Mouse (Mus musculus) liver, embryonic 13.5 days (tissue): ENCODE results near the gene Dtx4. TPM values are rescaled to one million over a fixed set of nuclear protein-coding genes. Genes with fewer than 3 reads are reported as not detected.

Experiments used
- ATAC-seq: fragments of 200-750 bp; cut with Nextera tagmentation; 2 replicates; pipeline ENCODE4 v1.8.0; 2017; ENCODE audit warnings: low read depth, mild to moderate bottlenecking, moderate number of reproducible peaks, moderate library complexity
- DNase-seq: peaks from one replicate; pipeline ENCODE4 v3.0.0; 2022
- H3K27ac ChIP-seq: fragments of 300-500 bp; sonication (generic); 2 replicates; pipeline ENCODE4 v1.5.1; 2015; ENCODE audit warnings: moderate library complexity, mild to moderate bottlenecking, inconsistent platforms
- H3K27me3 ChIP-seq: fragments of 300-500 bp; sonication (generic); 2 replicates; pipeline ENCODE4 v1.6.1; 2015; ENCODE audit warnings: mild to moderate bottlenecking, inconsistent platforms
- H3K36me3 ChIP-seq: fragments of 300-500 bp; sonication (generic); 2 replicates; pipeline ENCODE4 v1.6.1; 2015; ENCODE audit warnings: mild to moderate bottlenecking, inconsistent platforms
- H3K4me1 ChIP-seq: fragments of 300-500 bp; sonication (generic); replicated peaks from 2 replicates; pipeline ENCODE4 v1.6.1; 2015; ENCODE audit warnings: inconsistent platforms
- H3K4me2 ChIP-seq: fragments of 300-500 bp; sonication (generic); 2 replicates; pipeline ENCODE4 v1.6.1; 2015; ENCODE audit warnings: inconsistent platforms, mild to moderate bottlenecking, moderate library complexity
- H3K4me3 ChIP-seq: fragments of 300-500 bp; sonication (generic); replicated peaks from 2 replicates; pipeline ENCODE4 v1.5.1; 2015; ENCODE audit warnings: mild to moderate bottlenecking, inconsistent platforms
- H3K9ac ChIP-seq: fragments of 300-500 bp; sonication (generic); 2 replicates; pipeline ENCODE4 v1.6.1; 2015; ENCODE audit warnings: mild to moderate bottlenecking, inconsistent platforms
- H3K9me3 ChIP-seq: fragments of 300-500 bp; sonication (generic); replicated peaks from 2 replicates; pipeline ENCODE4 v1.6.1; 2016; ENCODE audit warnings: inconsistent platforms
- WGBS: fragments of 180-500 bp; shearing (Covaris S2); methylation state at CpG from one replicate; pipeline ENCODE4 v1.1.7; 2015; ENCODE audit not compliant: insufficient replicate concordance; 5-methylcytosine and 5-hydroxymethylcytosine counted together
- polyA plus RNA-seq: library from polyadenylated mRNA; unstranded; fragments of >200 nt; fragmentation: Nextera tagmentation; extraction: Ambion mirVana; gene quantifications from 2 replicates; pipeline ENCODE4 v1.2.1, GENCODE M21; 2015

Dtx4 gene
- polyA plus RNA-seq, 1 experiment from 2014 or later: 1.6 TPM

- no peak overlapping the region for H3K4me2 ChIP-seq
- DNase-seq: no peak
- H3K4me3 ChIP-seq: no peak overlapping the region
- H3K27me3 ChIP-seq: no peaks in the 10 kb centered on the region
- H3K36me3 ChIP-seq: no peaks in the 10 kb centered on the region
- H3K27ac ChIP-seq: no peak overlapping the region
- H3K9ac ChIP-seq: no peak overlapping the region
- no peak for ATAC-seq
- WGBS: 33% methylated on average over 1 of the region's 1 CpGs
- H3K9me3 ChIP-seq: no peaks in the 10 kb centered on the region
- no peaks in the 10 kb centered on the region for H3K4me1 ChIP-seq
Observed at GRCm38 (mm10) chr19:12439581-12439980, 61.7 kb downstream of the Dtx4 start.

DNA sequence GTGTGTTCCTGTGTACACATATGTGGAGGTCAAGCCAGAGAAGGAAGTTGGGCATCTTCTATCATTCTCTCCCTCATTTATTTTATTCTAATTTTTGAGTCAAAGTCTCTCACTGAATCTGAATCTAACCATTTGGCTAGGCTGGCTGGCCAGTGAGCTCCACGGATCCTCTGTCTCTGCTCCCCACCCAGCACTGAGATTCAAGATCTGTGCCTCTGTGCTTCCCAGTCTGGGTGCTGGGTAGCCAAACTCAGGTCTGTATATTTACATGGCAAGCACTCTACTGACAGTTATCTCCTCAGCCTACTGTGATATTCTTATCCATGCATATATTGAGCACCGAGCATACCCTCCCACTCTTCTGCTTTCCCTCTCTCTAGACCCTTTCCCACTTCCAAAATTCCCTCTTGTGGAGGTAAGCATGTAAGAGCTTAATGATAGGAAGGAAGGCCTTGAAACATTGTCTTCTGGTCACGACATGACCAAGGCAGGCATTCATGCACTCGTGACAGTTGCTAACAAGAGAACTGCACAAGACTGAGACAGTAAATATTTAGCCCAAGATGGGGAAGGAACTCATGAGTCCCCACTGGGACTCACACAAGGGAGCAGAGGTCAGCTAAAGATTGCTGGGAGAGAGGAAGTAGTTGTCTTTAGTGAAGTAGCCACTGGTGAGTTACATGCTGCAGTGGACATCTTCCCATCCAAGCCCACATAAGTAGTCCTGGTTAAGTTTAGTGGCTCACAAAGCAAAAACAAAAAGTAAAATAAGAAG lies 65.3 kb downstream of the Dtx4 start:
- DNase-seq: no peak
- no peaks in the 10 kb centered on the region for H3K36me3 ChIP-seq
- H3K27me3 ChIP-seq: no peaks in the 10 kb centered on the region
- H3K9ac ChIP-seq: no peak overlapping the region
- H3K4me3 ChIP-seq: no peak overlapping the region
- ATAC-seq: no peak
- no peaks in the 10 kb centered on the region for H3K4me1 ChIP-seq
- no peaks in the 10 kb centered on the region for H3K9me3 ChIP-seq
- H3K27ac ChIP-seq: no peak overlapping the region
- 39% methylated on average over 4 of the region's 4 CpGs for WGBS
- H3K4me2 ChIP-seq: no peak overlapping the region

- Histone ChIP-seq H3K9ac (no peak overlapping the region), H3K27me3 (no peaks in the 10 kb centered on the region), H3K9me3 (no peaks in the 10 kb centered on the region), H3K4me3 (no peak overlapping the region), H3K4me1 (no peaks in the 10 kb centered on the region), H3K27ac (no peak overlapping the region; the same call in 1 of the 2 replicates), H3K4me2 (no peak overlapping the region), H3K36me3 (no peaks in the 10 kb centered on the region)
- DNase-seq: no peak
- WGBS: 35% methylated on average over 4 of the region's 4 CpGs
- ATAC-seq: peak; percentile 43
Observed at GRCm38 (mm10) chr19:12435011-12435416, 66.2 kb downstream of the Dtx4 start.

- no peak overlapping the region for H3K9ac ChIP-seq
- H3K4me1 ChIP-seq: no peaks in the 10 kb centered on the region
- 3% methylated on average over 2 of the region's 2 CpGs for WGBS
- no peak overlapping the region for H3K27ac ChIP-seq
- DNase-seq (no peak), ATAC-seq (no peak)
- H3K4me3 ChIP-seq: no peak overlapping the region
- no peak overlapping the region for H3K4me2 ChIP-seq
- no peaks in the 10 kb centered on the region for H3K27me3 ChIP-seq
- no peaks in the 10 kb centered on the region for H3K36me3 ChIP-seq
- H3K9me3 ChIP-seq: no peaks in the 10 kb centered on the region
Observed at GRCm38 (mm10) chr19:12433033-12433432, 68.2 kb downstream of the Dtx4 start.

DNA sequence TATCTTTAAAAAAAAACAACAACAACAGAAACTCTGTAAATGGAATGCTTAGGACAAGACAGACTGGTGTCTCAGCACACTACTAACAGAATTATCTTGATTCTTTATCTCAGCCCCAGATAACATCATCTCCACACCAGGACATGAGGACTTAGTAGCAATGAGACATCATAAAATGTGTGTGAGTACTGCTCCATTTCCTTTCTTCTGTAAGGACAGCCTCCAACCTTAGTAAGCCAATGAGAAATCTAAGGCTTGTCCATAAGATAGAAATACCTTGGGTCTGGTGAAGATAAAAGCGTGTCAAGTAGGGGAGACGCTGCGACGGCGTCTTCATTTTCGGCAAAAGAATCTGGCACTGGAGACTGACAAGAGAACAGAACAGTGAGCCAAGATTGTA lies 73.6 kb downstream of the Dtx4 start, which contains the start of gene Pfpl:
Gene Pfpl (plus strand): TSS at position 301 of the 400 bp plus-strand sequence.
- ATAC-seq: no peak
- Histone ChIP-seq H3K9ac (no peak within 1 kb of the TSS), H3K36me3 (no peaks in the 10 kb centered on the region), H3K9me3 (no peaks in the 10 kb centered on the region), H3K27me3 (no peaks in the 10 kb centered on the region), H3K4me1 (no peaks in the 10 kb centered on the region), H3K4me2 (no peak within 1 kb of the TSS), H3K27ac (no peak within 1 kb of the TSS), H3K4me3 (no peak within 1 kb of the TSS)
- WGBS: 81% methylated on average over 6 of the region's 6 CpGs
- DNase-seq: no peak

GRCm38 (mm10) chr19:12427101-12427500 lies 74.2 kb downstream of the Dtx4 start:
- H3K4me1 ChIP-seq: no peaks in the 10 kb centered on the region
- H3K9ac ChIP-seq: no peak overlapping the region
- H3K4me3 ChIP-seq: no peak overlapping the region
- H3K4me2 ChIP-seq: no peak overlapping the region
- ATAC-seq (no peak), DNase-seq (no peak)
- H3K27ac ChIP-seq: no peak overlapping the region
- 68% methylated on average over 5 of the region's 5 CpGs for WGBS
- no peaks in the 10 kb centered on the region for H3K36me3 ChIP-seq
- no peaks in the 10 kb centered on the region for H3K27me3 ChIP-seq
- no peaks in the 10 kb centered on the region for H3K9me3 ChIP-seq

- H3K4me3 ChIP-seq: no peak overlapping the region
Observed at GRCm38 (mm10) chr19:12421680-12422079, 79.6 kb downstream of the Dtx4 start.

GRCm38 (mm10) chr19:12420555-12420954 lies 80.7 kb downstream of the Dtx4 start:
- no peak overlapping the region for H3K27ac ChIP-seq

More at GRCm38 (mm10) chr19:12421680-12422079, 79.6 kb downstream of the Dtx4 start:
- Histone ChIP-seq H3K4me2 (no peak overlapping the region), H3K9me3 (no peaks in the 10 kb centered on the region), H3K27ac (no peak overlapping the region), H3K36me3 (no peaks in the 10 kb centered on the region), H3K27me3 (no peaks in the 10 kb centered on the region), H3K4me1 (no peaks in the 10 kb centered on the region), H3K9ac (no peak overlapping the region)
- DNase-seq (no peak), ATAC-seq (no peak)
- 50% methylated on average over 1 of the region's 1 CpGs for WGBS

GRCm38 (mm10) chr19:12418312-12418711 lies 82.9 kb downstream of the Dtx4 start:
- H3K27ac ChIP-seq: no peak overlapping the region
- WGBS: 68% methylated on average over 3 of the region's 3 CpGs
- ATAC-seq: no peak

More at GRCm38 (mm10) chr19:12420555-12420954, 80.7 kb downstream of the Dtx4 start:
- Histone ChIP-seq H3K4me2 (no peak overlapping the region), H3K4me3 (no peak overlapping the region), H3K4me1 (no peaks in the 10 kb centered on the region), H3K9me3 (no peaks in the 10 kb centered on the region), H3K36me3 (no peaks in the 10 kb centered on the region), H3K9ac (no peak overlapping the region), H3K27me3 (no peaks in the 10 kb centered on the region)
- ATAC-seq (no peak), DNase-seq (no peak)
- WGBS: 58% methylated on average over 6 of the region's 6 CpGs

GRCm38 (mm10) chr19:12417361-12417760 lies 83.9 kb downstream of the Dtx4 start, which contains the start of gene Olfr1441:
Olfr1441 (plus strand) TSS chr19:12417433.
- DNase-seq: no peak
- Histone ChIP-seq H3K4me2 (no peak within 1 kb of the TSS), H3K27me3 (no peaks in the 10 kb centered on the region)

More at GRCm38 (mm10) chr19:12418312-12418711, 82.9 kb downstream of the Dtx4 start:
- no peak overlapping the region for H3K4me2 ChIP-seq
- H3K4me1 ChIP-seq: no peaks in the 10 kb centered on the region
- no peak overlapping the region for H3K4me3 ChIP-seq
- no peak overlapping the region for H3K9ac ChIP-seq
- no peaks in the 10 kb centered on the region for H3K36me3 ChIP-seq
- no peak for DNase-seq
- H3K9me3 ChIP-seq: no peaks in the 10 kb centered on the region
- no peaks in the 10 kb centered on the region for H3K27me3 ChIP-seq

More at GRCm38 (mm10) chr19:12417361-12417760, 83.9 kb downstream of the Dtx4 start, which contains the start of gene Olfr1441:
- Histone ChIP-seq H3K9me3 (no peaks in the 10 kb centered on the region), H3K27ac (no peak within 1 kb of the TSS), H3K4me3 (no peak within 1 kb of the TSS), H3K9ac (no peak within 1 kb of the TSS), H3K36me3 (no peaks in the 10 kb centered on the region), H3K4me1 (no peaks in the 10 kb centered on the region)
- no peak for ATAC-seq
